Mouse (Mus musculus): ENCODE data around the gene Ceacam3. TPM values are rescaled to one million over a fixed set of nuclear protein-coding genes. Genes with fewer than 3 reads are reported as not detected.
"Not testable (repeated sequence)": the region's sequence is repeated elsewhere in the genome, so short reads cannot be mapped to it uniquely, and the experiment has no call there.

Ceacam3 gene
- polyA plus RNA-seq (2015; fragmentation: Nextera tagmentation; extraction: Ambion mirVana): 0.06 TPM in 1 of 2 replicates, not detected in the other

DNA sequence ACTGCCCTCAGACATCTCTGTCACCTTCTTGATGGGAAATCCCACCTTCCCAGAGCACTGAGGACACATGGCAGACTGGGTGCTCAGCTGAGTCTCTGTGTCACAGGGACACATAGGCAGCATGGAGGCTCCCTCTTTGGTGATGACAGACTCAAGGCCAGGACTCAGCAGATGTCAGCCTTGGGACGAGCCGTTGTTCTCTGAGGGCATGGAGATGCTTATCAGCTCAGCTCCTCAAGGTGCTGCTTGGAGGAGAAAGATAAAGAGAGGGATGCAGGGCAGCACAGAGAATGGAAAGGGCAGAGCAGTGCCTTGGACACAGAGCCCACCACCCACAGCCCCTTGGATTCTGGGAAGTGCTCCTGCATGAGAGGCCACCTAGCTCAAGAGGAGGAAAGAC, at the start of gene Ceacam3:
Gene Ceacam3, plus strand, starts transcription at position 352 of the 400 bp plus-strand sequence.
- no peak for ATAC-seq
- 93% methylated on average over 2 of the region's 2 CpGs for WGBS
- Histone ChIP-seq H3K4me2 (ENCODE audit: low read length) (no peak within 1 kb of the TSS), H3K9ac (ENCODE audit: low read depth, low read length) (no peak within 1 kb of the TSS), H3K27me3 (replicated peaks; ENCODE audit: control insufficient read depth, insufficient read depth, low read length) (no peaks in the 10 kb centered on the region), H3K4me1 (ENCODE audit: control insufficient read depth, insufficient read depth, low read depth, low read length) (no peaks in the 10 kb centered on the region), H3K36me3 (ENCODE audit: control insufficient read depth, insufficient read depth, low read length) (no peaks in the 10 kb centered on the region), H3K9me3 (ENCODE audit: control insufficient read depth, low read length) (peaks cover 29% of the 10 kb centered on the region), H3K4me3 (ENCODE audit: low read length) (no peak within 1 kb of the TSS), H3K27ac (ENCODE audit: low read depth, low read length) (no peak within 1 kb of the TSS)

DNA sequence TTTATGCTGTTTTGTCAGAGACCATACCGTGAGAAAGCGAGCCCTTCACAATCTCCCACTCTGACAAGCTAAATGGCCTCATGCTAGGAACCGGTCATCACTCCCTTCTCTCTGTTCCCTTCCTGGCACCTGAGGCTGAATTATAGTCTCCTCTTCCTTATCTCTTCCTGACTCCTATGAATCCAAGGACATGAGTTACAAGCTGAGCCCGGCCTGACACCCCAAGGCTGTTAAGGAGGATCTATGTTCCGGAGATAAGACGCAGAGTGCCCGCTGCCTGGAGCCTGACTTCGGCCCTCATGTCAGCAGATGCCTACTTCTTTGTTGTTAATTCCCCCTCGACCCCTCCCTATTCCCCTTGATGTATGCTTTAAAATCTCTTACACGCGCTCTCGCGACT, 48.5 kb upstream of the Ceacam3 start:
- H3K4me2 ChIP-seq (ENCODE audit: low read length); H3K4me3 ChIP-seq (ENCODE audit: low read length); H3K9ac ChIP-seq (ENCODE audit: low read depth, low read length); H3K36me3 ChIP-seq (ENCODE audit: control insufficient read depth, insufficient read depth, low read length); ATAC-seq; H3K27ac ChIP-seq (ENCODE audit: low read depth, low read length); H3K27me3 ChIP-seq (replicated peaks; ENCODE audit: control insufficient read depth, insufficient read depth, low read length); H3K4me1 ChIP-seq (ENCODE audit: control insufficient read depth, insufficient read depth, low read depth, low read length); H3K9me3 ChIP-seq (ENCODE audit: control insufficient read depth, low read length): not testable (repeated sequence)
- 90% methylated on average over 13 of the region's 13 CpGs for WGBS

DNA sequence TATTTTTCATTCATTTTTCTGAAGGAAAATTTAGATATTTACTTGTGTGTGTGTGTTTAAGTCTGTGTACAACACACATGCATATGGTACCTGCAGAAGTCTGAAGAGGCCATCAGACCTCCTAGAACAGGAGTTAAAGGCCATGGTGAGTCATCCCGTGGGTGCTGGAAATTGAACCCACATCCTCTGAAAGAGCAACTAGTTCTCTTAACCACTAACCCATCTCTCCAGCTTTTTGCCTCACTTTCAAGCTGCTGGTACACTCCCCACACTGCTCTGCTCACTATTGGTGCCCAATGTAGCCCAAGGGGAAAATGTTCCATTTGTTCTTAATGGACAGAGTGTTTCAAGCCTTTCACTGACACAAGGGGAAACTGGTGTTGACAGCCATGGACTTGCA, 14.8 kb upstream of the Ceacam3 start:
- H3K9ac ChIP-seq (ENCODE audit: low read depth, low read length): no peak overlapping the region
- no peaks in the 10 kb centered on the region for H3K36me3 ChIP-seq (ENCODE audit: control insufficient read depth, insufficient read depth, low read length)
- H3K9me3 ChIP-seq (ENCODE audit: control insufficient read depth, low read length): 0 out of 2 replicates have a peak, but pooled peaks cover 4% of the 10 kb centered on the region
- no peaks in the 10 kb centered on the region for H3K4me1 ChIP-seq (ENCODE audit: control insufficient read depth, insufficient read depth, low read depth, low read length)
- 89% methylated on average over 1 of the region's 1 CpGs for WGBS
- no peak for ATAC-seq
- H3K4me3 ChIP-seq (ENCODE audit: low read length): no peak overlapping the region
- no peaks in the 10 kb centered on the region for H3K27me3 ChIP-seq (replicated peaks; ENCODE audit: control insufficient read depth, insufficient read depth, low read length)
- H3K4me2 ChIP-seq (ENCODE audit: low read length): no peak overlapping the region
- no peak overlapping the region for H3K27ac ChIP-seq (ENCODE audit: low read depth, low read length)

DNA sequence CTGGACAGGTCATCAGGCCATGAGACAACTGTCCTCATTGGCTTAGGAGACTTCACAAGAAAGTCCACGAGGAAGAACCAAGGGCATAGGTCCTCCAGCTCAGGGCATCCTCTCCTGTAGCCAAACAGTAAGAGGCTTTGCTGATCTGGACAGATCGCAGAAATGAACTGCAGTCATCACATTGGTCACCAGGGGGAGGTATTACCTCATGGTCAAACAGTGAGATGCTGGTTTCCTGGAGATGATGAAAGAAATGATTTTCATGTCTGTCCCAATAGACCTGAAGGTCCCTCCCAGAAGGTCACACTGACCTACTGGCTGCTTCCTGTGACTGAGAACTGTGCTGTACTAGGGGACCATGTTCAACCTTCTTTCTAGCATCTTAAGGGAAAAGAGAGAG, 5.6 kb downstream of the Ceacam3 start:
- no peak overlapping the region for H3K9ac ChIP-seq (ENCODE audit: low read depth, low read length)
- WGBS: 38% methylated on average over 2 of the region's 2 CpGs
- no peak for ATAC-seq
- H3K27ac ChIP-seq (ENCODE audit: low read depth, low read length): no peak overlapping the region
- H3K4me1 ChIP-seq (ENCODE audit: control insufficient read depth, insufficient read depth, low read depth, low read length): no peaks in the 10 kb centered on the region
- H3K9me3 ChIP-seq (ENCODE audit: control insufficient read depth, low read length): peaks cover 12% of the 10 kb centered on the region
- H3K4me2 ChIP-seq (ENCODE audit: low read length): no peak overlapping the region
- no peaks in the 10 kb centered on the region for H3K36me3 ChIP-seq (ENCODE audit: control insufficient read depth, insufficient read depth, low read length)
- H3K4me3 ChIP-seq (ENCODE audit: low read length): no peak overlapping the region
- H3K27me3 ChIP-seq (replicated peaks; ENCODE audit: control insufficient read depth, insufficient read depth, low read length): no peaks in the 10 kb centered on the region

DNA sequence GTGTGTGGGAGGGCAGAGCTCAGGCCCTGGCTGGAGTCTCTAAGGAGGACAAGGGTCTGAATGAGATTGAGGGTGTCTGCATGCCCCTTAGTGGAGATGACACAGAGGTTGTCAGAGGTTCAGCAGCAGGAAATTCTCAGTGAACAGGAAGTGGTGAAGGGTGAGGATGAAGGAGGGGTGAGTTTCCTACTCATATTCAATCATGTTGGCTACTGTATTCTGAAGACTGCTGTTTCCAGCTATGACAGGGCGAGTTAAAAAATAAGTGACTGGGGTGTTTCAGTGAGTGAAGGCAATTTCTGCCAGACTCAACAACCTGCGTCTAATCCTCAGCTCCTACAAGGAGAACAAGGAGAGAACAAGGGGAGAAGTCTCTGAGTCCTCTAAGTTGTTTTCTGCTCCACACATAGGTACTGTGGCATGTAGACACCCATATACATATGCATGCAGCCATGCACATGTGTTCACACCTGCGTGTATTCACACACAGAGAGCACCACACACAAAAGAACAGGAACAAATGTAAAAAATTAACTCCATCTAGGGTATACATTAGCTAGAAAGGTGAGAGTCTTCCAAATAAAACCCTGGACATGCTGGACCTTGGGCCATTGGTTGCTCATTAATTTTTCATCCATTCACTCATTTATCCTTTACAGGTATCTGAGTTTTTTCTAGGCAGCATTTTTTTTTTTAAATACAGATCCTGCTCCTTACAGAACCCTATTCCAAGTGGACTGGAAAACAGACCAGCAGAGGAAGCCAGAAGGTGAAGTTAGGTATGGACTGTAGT, 7.0 kb downstream of the Ceacam3 start:
- H3K27ac ChIP-seq (ENCODE audit: low read depth, low read length): no peak overlapping the region
- 80% methylated on average over 3 of the region's 3 CpGs for WGBS
- no peak overlapping the region for H3K9ac ChIP-seq (ENCODE audit: low read depth, low read length)
- H3K4me1 ChIP-seq (ENCODE audit: control insufficient read depth, insufficient read depth, low read depth, low read length): no peaks in the 10 kb centered on the region
- ATAC-seq: no peak
- H3K4me3 ChIP-seq (ENCODE audit: low read length): no peak overlapping the region
- no peaks in the 10 kb centered on the region for H3K27me3 ChIP-seq (replicated peaks; ENCODE audit: control insufficient read depth, insufficient read depth, low read length)
- H3K4me2 ChIP-seq (ENCODE audit: low read length): no peak overlapping the region
- H3K36me3 ChIP-seq (ENCODE audit: control insufficient read depth, insufficient read depth, low read length): no peaks in the 10 kb centered on the region
- peaks cover 12% of the 10 kb centered on the region for H3K9me3 ChIP-seq (ENCODE audit: control insufficient read depth, low read length)

DNA sequence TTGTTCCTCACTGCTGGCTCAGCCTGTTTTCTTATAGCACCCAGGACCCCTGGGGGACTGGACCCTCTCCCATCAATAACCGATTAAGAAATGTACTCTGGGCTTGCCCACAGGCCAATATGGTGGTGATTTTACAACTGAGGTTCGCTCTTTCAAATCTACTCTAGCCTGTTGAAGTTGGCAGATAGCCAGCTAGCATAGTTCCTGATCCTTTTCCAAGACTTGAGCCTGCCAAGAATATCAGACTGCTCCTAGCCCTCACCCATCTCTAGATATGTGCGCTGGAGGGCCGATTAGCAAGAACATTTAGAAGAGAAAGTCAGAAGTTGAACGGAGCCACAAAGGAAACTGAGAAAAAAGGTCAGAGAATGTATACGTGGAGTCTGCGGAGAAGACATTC, 8.9 kb downstream of the Ceacam3 start:
- H3K9ac ChIP-seq (ENCODE audit: low read depth, low read length): no peak overlapping the region
- no peaks in the 10 kb centered on the region for H3K4me1 ChIP-seq (ENCODE audit: control insufficient read depth, insufficient read depth, low read depth, low read length)
- H3K4me3 ChIP-seq (ENCODE audit: low read length): no peak overlapping the region

DNA sequence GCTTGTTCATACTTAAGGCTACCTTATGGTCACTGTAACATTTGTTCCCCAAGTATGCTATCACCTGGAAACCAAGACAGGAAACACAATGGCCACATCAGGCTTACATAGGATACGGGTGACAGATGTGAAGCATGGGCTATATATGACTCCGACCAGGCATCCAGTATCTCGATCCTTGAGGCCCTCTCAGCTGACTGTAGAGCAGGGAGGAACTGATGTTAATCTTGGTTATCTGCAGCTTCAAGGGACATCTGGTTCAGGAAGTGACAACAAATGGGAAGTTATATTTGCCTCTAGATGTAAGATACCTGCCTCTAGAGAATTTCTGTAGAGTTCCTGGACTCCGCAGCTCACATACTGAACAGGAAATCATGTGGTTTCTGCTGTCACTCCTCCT, 21.7 kb downstream of the Ceacam3 start:
- Histone ChIP-seq H3K27ac (ENCODE audit: low read depth, low read length) (no peak overlapping the region), H3K4me1 (ENCODE audit: control insufficient read depth, insufficient read depth, low read depth, low read length) (no peaks in the 10 kb centered on the region), H3K9me3 (ENCODE audit: control insufficient read depth, low read length) (peaks cover 10% of the 10 kb centered on the region), H3K27me3 (replicated peaks; ENCODE audit: control insufficient read depth, insufficient read depth, low read length) (no peaks in the 10 kb centered on the region), H3K4me2 (ENCODE audit: low read length) (no peak overlapping the region), H3K9ac (ENCODE audit: low read depth, low read length) (no peak overlapping the region), H3K4me3 (ENCODE audit: low read length) (no peak overlapping the region), H3K36me3 (ENCODE audit: control insufficient read depth, insufficient read depth, low read length) (no peaks in the 10 kb centered on the region)
- ATAC-seq: no peak
- 92% methylated on average over 4 of the region's 4 CpGs for WGBS

More for the DNA sequence above, 8.9 kb downstream of the Ceacam3 start:
- Histone ChIP-seq H3K27ac (ENCODE audit: low read depth, low read length) (no peak overlapping the region), H3K27me3 (replicated peaks; ENCODE audit: control insufficient read depth, insufficient read depth, low read length) (no peaks in the 10 kb centered on the region), H3K9me3 (ENCODE audit: control insufficient read depth, low read length) (peaks cover 2% of the 10 kb centered on the region), H3K36me3 (ENCODE audit: control insufficient read depth, insufficient read depth, low read length) (no peaks in the 10 kb centered on the region), H3K4me2 (ENCODE audit: low read length) (no peak overlapping the region)
- 86% methylated on average over 7 of the region's 7 CpGs for WGBS
- no peak for ATAC-seq

DNA sequence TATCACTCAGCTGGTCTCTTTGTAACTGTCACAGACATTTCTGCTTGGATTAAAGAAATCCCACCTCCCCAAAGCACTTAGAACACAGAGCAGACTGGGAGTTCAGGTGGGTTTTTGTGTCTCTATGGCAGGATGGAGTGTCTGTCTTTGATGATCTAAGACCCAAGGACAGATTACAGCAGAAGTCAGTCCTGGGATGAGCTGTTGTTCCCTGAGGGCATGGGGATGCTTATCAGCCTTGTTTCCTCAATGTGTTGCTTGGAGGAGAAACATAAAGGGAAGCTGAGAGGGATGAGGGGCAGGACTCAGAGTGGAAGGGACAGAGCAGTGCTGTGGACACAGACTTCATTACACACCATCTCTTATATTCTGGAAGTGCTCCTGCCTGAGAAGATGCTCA, 53.1 kb downstream of the Ceacam3 start, which contains the start of gene Psg29:
Gene Psg29, plus strand, starts transcription at position 301 of the 400 bp plus-strand sequence.
- H3K9ac ChIP-seq (ENCODE audit: low read depth, low read length): no peak within 1 kb of the TSS
- H3K27me3 ChIP-seq (replicated peaks; ENCODE audit: control insufficient read depth, insufficient read depth, low read length): no peaks in the 10 kb centered on the region
- no peaks in the 10 kb centered on the region for H3K36me3 ChIP-seq (ENCODE audit: control insufficient read depth, insufficient read depth, low read length)
- H3K27ac ChIP-seq (ENCODE audit: low read depth, low read length): no peak within 1 kb of the TSS
- peaks cover 23% of the 10 kb centered on the region; the same call in 1 of the 2 replicates for H3K9me3 ChIP-seq (ENCODE audit: control insufficient read depth, low read length)
- no peak for ATAC-seq
- no peaks in the 10 kb centered on the region for H3K4me1 ChIP-seq (ENCODE audit: control insufficient read depth, insufficient read depth, low read depth, low read length)
- H3K4me2 ChIP-seq (ENCODE audit: low read length): no peak within 1 kb of the TSS
- H3K4me3 ChIP-seq (ENCODE audit: low read length): no peak within 1 kb of the TSS

DNA sequence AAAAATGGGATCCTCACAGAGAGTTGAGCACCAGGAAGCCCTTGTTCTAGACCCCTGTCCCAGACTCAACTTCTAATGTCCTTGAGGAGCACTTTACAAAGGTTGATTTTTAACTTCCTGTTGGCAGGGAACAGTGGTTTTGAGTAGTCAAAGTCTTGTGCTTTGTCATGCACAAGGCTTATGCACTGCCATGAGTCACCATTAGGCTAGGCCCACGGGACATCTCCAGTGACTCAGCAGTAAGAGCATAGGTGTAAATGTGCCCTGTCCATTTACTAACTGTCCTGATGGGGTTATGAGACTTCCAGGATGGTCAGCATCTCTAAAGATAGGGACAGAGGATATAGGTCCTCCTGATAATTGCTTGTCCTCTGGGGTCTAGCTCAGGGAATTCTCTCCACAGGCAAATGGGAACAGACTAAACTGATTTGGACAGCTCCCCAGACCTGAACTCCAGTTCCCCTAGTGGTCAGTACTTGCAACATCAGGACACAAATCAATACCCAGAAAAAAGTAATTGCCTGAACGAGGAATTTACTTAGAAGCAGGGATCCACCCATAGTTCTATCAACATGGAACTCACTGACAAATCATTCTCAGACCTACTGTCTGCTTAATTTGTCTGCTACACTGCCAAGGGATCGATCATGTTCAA, 55.6 kb downstream of the Ceacam3 start:
- Histone ChIP-seq H3K9me3 (ENCODE audit: control insufficient read depth, low read length) (peaks cover 20% of the 10 kb centered on the region; the same call in 1 of the 2 replicates), H3K36me3 (ENCODE audit: control insufficient read depth, insufficient read depth, low read length) (no peaks in the 10 kb centered on the region), H3K4me1 (ENCODE audit: control insufficient read depth, insufficient read depth, low read depth, low read length) (no peaks in the 10 kb centered on the region), H3K4me2 (ENCODE audit: low read length) (no peak overlapping the region), H3K27me3 (replicated peaks; ENCODE audit: control insufficient read depth, insufficient read depth, low read length) (no peaks in the 10 kb centered on the region), H3K9ac (ENCODE audit: low read depth, low read length) (no peak overlapping the region), H3K27ac (ENCODE audit: low read depth, low read length) (no peak overlapping the region), H3K4me3 (ENCODE audit: low read length) (no peak overlapping the region)
- ATAC-seq: no peak
- WGBS: 80% methylated on average over 3 of the region's 3 CpGs

All from hindbrain, embryonic 16.5 days (tissue).